ENCODE assay signal across 12 mouse cellular contexts in the genomic region with DNA sequence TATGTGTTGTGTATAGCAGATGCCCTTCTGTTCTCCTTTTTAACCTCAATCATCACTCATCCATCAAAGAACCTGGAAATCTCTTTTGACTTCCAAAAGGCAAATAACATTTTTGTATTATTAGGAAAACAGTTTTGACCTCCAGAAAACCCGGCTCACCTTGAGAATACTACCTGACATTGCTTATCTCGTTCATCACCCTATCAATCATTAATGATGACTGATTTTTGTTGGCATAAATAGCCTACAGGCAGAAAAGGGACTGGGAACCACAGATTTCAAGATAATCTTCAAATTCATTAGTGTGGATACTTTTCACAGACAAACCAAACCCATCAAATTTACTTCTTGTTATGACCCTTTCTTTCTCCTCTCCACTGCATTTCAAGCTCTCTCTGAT. TPM values are rescaled to one million over a fixed set of nuclear protein-coding genes. Genes with fewer than 3 reads are reported as not detected.
A peak's percentile ranks its signal among the peaks of the same experiment; 100 is the strongest.
DNase-seq lines count a peak whose midpoint lies in the region; ATAC-seq lines count a peak whose summit lies in the region.
"Had no signal": no experiment of that assay in that cellular context is flagged by ENCODE, and none has a peak within 500 bp of the region (broad histone marks: within the 10 kb centered on the region; RNA-seq: fewer than 3 reads in every experiment).

No protein-coding gene starts in this region.

- 85% methylated on average over 2 of the region's 2 CpGs for WGBS in hindbrain, embryonic 11.5 days
- WGBS in hindbrain, embryonic 10.5 days: 81% methylated on average over 2 of the region's 2 CpGs
- 74% methylated on average over 2 of the region's 2 CpGs for WGBS in embryonic facial prominence, embryonic 15.5 days
- WGBS in hindbrain, embryonic 16.5 days: 68% methylated on average over 2 of the region's 2 CpGs
- WGBS in midbrain, embryonic 14.5 days: 73% methylated on average over 2 of the region's 2 CpGs

- no peak overlapping the region for H3K27ac ChIP-seq in hindbrain, embryonic 11.5 days (ENCODE audit: low read depth, low read length)
- H3K27ac ChIP-seq in hindbrain, embryonic 10.5 days: no peak overlapping the region
- H3K27ac ChIP-seq in embryonic facial prominence, embryonic 15.5 days (replicated peaks): no peak overlapping the region
- no peak overlapping the region for H3K27ac ChIP-seq in hindbrain, embryonic 16.5 days (ENCODE audit: low read depth, low read length)
- no peak overlapping the region for H3K27ac ChIP-seq in midbrain, embryonic 14.5 days (replicated peaks; ENCODE audit: low read depth, low read length)
- H3K27ac ChIP-seq: limb, embryonic 12.5 days had no signal

- ATAC-seq in hindbrain, embryonic 11.5 days (ENCODE audit: low FRiP score): no peak
- ATAC-seq in embryonic facial prominence, embryonic 15.5 days (ENCODE audit: insufficient number of reproducible peaks, low FRiP score, low TSS enrichment, low read depth): no peak
- ATAC-seq in hindbrain, embryonic 16.5 days: no peak
- no peak for ATAC-seq in midbrain, embryonic 14.5 days (ENCODE audit: low FRiP score, low TSS enrichment)
- ATAC-seq in megakaryocyte-erythroid progenitor cell, adult 5-6 weeks (replicated peaks; ENCODE audit: low FRiP score, low TSS enrichment, poor library complexity, severe bottlenecking): no peak

- H3K27me3 ChIP-seq in hindbrain, embryonic 11.5 days (ENCODE audit: control insufficient read depth, insufficient read depth, low read length): no peaks in the 10 kb centered on the region
- no peaks in the 10 kb centered on the region for H3K27me3 ChIP-seq in hindbrain, embryonic 10.5 days (ENCODE audit: insufficient read depth, poor library complexity, severe bottlenecking)
- no peaks in the 10 kb centered on the region for H3K27me3 ChIP-seq in embryonic facial prominence, embryonic 15.5 days
- no peaks in the 10 kb centered on the region for H3K27me3 ChIP-seq in hindbrain, embryonic 16.5 days (replicated peaks; ENCODE audit: control insufficient read depth, insufficient read depth, low read length)
- H3K27me3 ChIP-seq in midbrain, embryonic 14.5 days (ENCODE audit: control insufficient read depth, insufficient read depth, low read length): no peaks in the 10 kb centered on the region

- H3K4me1 ChIP-seq in hindbrain, embryonic 11.5 days (replicated peaks; ENCODE audit: control insufficient read depth, insufficient read depth, low read length): no peaks in the 10 kb centered on the region
- H3K4me1 ChIP-seq in hindbrain, embryonic 10.5 days (replicated peaks): peaks cover 29% of the 10 kb centered on the region
- peaks cover 35% of the 10 kb centered on the region for H3K4me1 ChIP-seq in embryonic facial prominence, embryonic 15.5 days
- peaks cover 27% of the 10 kb centered on the region for H3K4me1 ChIP-seq in hindbrain, embryonic 16.5 days (ENCODE audit: control insufficient read depth, insufficient read depth, low read depth, low read length)
- peaks cover 31% of the 10 kb centered on the region for H3K4me1 ChIP-seq in midbrain, embryonic 14.5 days (ENCODE audit: control insufficient read depth, insufficient read depth, low read length)

- H3K9ac ChIP-seq in hindbrain, embryonic 11.5 days (ENCODE audit: low read depth, low read length): no peak overlapping the region
- no peak overlapping the region for H3K9ac ChIP-seq in embryonic facial prominence, embryonic 15.5 days
- H3K9ac ChIP-seq in hindbrain, embryonic 16.5 days (ENCODE audit: low read depth, low read length): no peak overlapping the region; the same call in 1 of the 2 replicates
- H3K9ac ChIP-seq in midbrain, embryonic 14.5 days (replicated peaks; ENCODE audit: low read length): peak overlapping the region; percentile 18; the same call in 1 of the 2 replicates
- H3K9ac ChIP-seq: limb, embryonic 12.5 days had no signal

- no peaks in the 10 kb centered on the region for H3K9me3 ChIP-seq in hindbrain, embryonic 11.5 days (ENCODE audit: control insufficient read depth, low read length)
- no peaks in the 10 kb centered on the region for H3K9me3 ChIP-seq in hindbrain, embryonic 10.5 days
- H3K9me3 ChIP-seq in embryonic facial prominence, embryonic 15.5 days (replicated peaks): no peaks in the 10 kb centered on the region
- no peaks in the 10 kb centered on the region for H3K9me3 ChIP-seq in hindbrain, embryonic 16.5 days (ENCODE audit: control insufficient read depth, low read length)
- no peaks in the 10 kb centered on the region for H3K9me3 ChIP-seq in midbrain, embryonic 14.5 days (ENCODE audit: control insufficient read depth, low read length)
- H3K9me3 ChIP-seq: limb, embryonic 12.5 days had no signal

- H3K4me3 ChIP-seq in hindbrain, embryonic 11.5 days (ENCODE audit: low read depth, low read length): no peak overlapping the region
- H3K4me3 ChIP-seq in hindbrain, embryonic 10.5 days: no peak overlapping the region; the same call in 1 of the 2 replicates
- H3K4me3 ChIP-seq in embryonic facial prominence, embryonic 15.5 days (replicated peaks): 0 out of 2 replicates have a peak overlapping the region, but pooled peaks have one; percentile 11
- H3K4me3 ChIP-seq in hindbrain, embryonic 16.5 days (ENCODE audit: low read length): peak overlapping the region; percentile 18
- peak overlapping the region; percentile 21 for H3K4me3 ChIP-seq in midbrain, embryonic 14.5 days (replicated peaks; ENCODE audit: low read depth, low read length)
- H3K4me3 ChIP-seq: limb, embryonic 12.5 days had no signal

- DNase-seq in hindbrain, embryonic 11.5 days (ENCODE audit: low spot score): no peak
- DNase-seq in hindbrain, embryonic 10.5 days (ENCODE audit: low spot score): no peak
- DNase-seq in midbrain, embryonic 14.5 days: no peak
- no peak for DNase-seq in urinary bladder, postnatal 14 days (ENCODE audit: low spot score)
- DNase-seq in thymus, postnatal 10 days (ENCODE audit: low spot score in 2 of 2): no peak
- DNase-seq: heart, postnatal 10 days; right cerebral cortex, postnatal 14 days; thymus, adult 2 months had no signal

- H3K4me2 ChIP-seq in hindbrain, embryonic 11.5 days (replicated peaks; ENCODE audit: low read depth, low read length): peak overlapping the region; percentile 8; the same call in 1 of the 2 replicates
- peak overlapping the region; percentile 21 for H3K4me2 ChIP-seq in embryonic facial prominence, embryonic 15.5 days (replicated peaks)
- peak overlapping the region; percentile 65 for H3K4me2 ChIP-seq in hindbrain, embryonic 16.5 days (ENCODE audit: low read length)
- H3K4me2 ChIP-seq in midbrain, embryonic 14.5 days (ENCODE audit: low read length): peak overlapping the region; percentile 57
- H3K4me2 ChIP-seq: limb, embryonic 12.5 days had no signal

- H3K36me3 ChIP-seq in hindbrain, embryonic 11.5 days (ENCODE audit: control insufficient read depth, insufficient read depth, low read length): no peaks in the 10 kb centered on the region
- no peaks in the 10 kb centered on the region for H3K36me3 ChIP-seq in hindbrain, embryonic 10.5 days
- H3K36me3 ChIP-seq in embryonic facial prominence, embryonic 15.5 days: no peaks in the 10 kb centered on the region
- no peaks in the 10 kb centered on the region for H3K36me3 ChIP-seq in hindbrain, embryonic 16.5 days (ENCODE audit: control insufficient read depth, insufficient read depth, low read length)
- H3K36me3 ChIP-seq in midbrain, embryonic 14.5 days (ENCODE audit: control insufficient read depth, insufficient read depth, low read length): 0 out of 2 replicates have a peak, but pooled peaks cover 3% of the 10 kb centered on the region
- H3K36me3 ChIP-seq: limb, embryonic 12.5 days had no signal

RNA-seq across cellular contexts. Expression of gene Gm10642, which starts 2.2 kb away (rescaled TPM):
- 0.39 and 0.62 TPM in 2 replicates for polyA plus RNA-seq in hindbrain, embryonic 11.5 days (2014; fragmentation: Nextera tagmentation; extraction: Ambion mirVana)
- 0.24 and 0.52 TPM in 2 replicates for polyA plus RNA-seq in hindbrain, embryonic 10.5 days (2016; fragmentation: Nextera tagmentation; extraction: Ambion mirVana)
- 0.34 and 1.1 TPM in 2 replicates for polyA plus RNA-seq in embryonic facial prominence, embryonic 15.5 days (2015; fragmentation: Nextera tagmentation; extraction: Ambion mirVana)
- 0.14 and 0.21 TPM in 2 replicates for polyA plus RNA-seq in hindbrain, embryonic 16.5 days (2015; fragmentation: Nextera tagmentation; extraction: Ambion mirVana)
- polyA plus RNA-seq in midbrain, embryonic 14.5 days (2014; fragmentation: Nextera tagmentation; extraction: Ambion mirVana): 0.41 and 0.77 TPM in 2 replicates
- 0.59 TPM in 1 of 2 replicates, not detected in the other for total RNA-seq in megakaryocyte-erythroid progenitor cell, adult 5-6 weeks (2014; fragmentation: Nextera tagmentation)
- total RNA-seq in megakaryocyte-erythroid progenitor cell, adult 5-6 weeks (2017): 0.89 TPM in 1 of 2 replicates, not detected in the other

RNA-seq across cellular contexts. Expression of gene Mindy2, which starts 3.1 kb away (rescaled TPM):
- 11.1 and 14.2 TPM in 2 replicates for polyA plus RNA-seq in hindbrain, embryonic 11.5 days (2014; fragmentation: Nextera tagmentation; extraction: Ambion mirVana)
- 5.2 and 8.2 TPM in 2 replicates for polyA plus RNA-seq in hindbrain, embryonic 10.5 days (2016; fragmentation: Nextera tagmentation; extraction: Ambion mirVana)
- 18.1 and 18.2 TPM in 2 replicates for polyA plus RNA-seq in embryonic facial prominence, embryonic 15.5 days (2015; fragmentation: Nextera tagmentation; extraction: Ambion mirVana)
- polyA plus RNA-seq in hindbrain, embryonic 16.5 days (2015; fragmentation: Nextera tagmentation; extraction: Ambion mirVana): 20.1 and 22.2 TPM in 2 replicates
- polyA plus RNA-seq in midbrain, embryonic 14.5 days (2014; fragmentation: Nextera tagmentation; extraction: Ambion mirVana): 23.0 and 25.6 TPM in 2 replicates
- 13.0 and 13.6 TPM in 2 replicates for total RNA-seq in megakaryocyte-erythroid progenitor cell, adult 5-6 weeks (2014; fragmentation: Nextera tagmentation)
- 14.2 and 16.0 TPM in 2 replicates for total RNA-seq in megakaryocyte-erythroid progenitor cell, adult 5-6 weeks (2017)

RNA-seq across cellular contexts. Expression of gene Adam10, which starts 24.9 kb away (rescaled TPM):
- 64.9 and 65.5 TPM in 2 replicates for polyA plus RNA-seq in hindbrain, embryonic 11.5 days (2014; fragmentation: Nextera tagmentation; extraction: Ambion mirVana)
- 52.2 and 62.8 TPM in 2 replicates for polyA plus RNA-seq in hindbrain, embryonic 10.5 days (2016; fragmentation: Nextera tagmentation; extraction: Ambion mirVana)
- 60.6 and 61.8 TPM in 2 replicates for polyA plus RNA-seq in embryonic facial prominence, embryonic 15.5 days (2015; fragmentation: Nextera tagmentation; extraction: Ambion mirVana)
- polyA plus RNA-seq in hindbrain, embryonic 16.5 days (2015; fragmentation: Nextera tagmentation; extraction: Ambion mirVana): 46.7 and 53.7 TPM in 2 replicates
- 42.0 and 59.1 TPM in 2 replicates for polyA plus RNA-seq in midbrain, embryonic 14.5 days (2014; fragmentation: Nextera tagmentation; extraction: Ambion mirVana)
- total RNA-seq in megakaryocyte-erythroid progenitor cell, adult 5-6 weeks (2014; fragmentation: Nextera tagmentation): 88.3 and 96.4 TPM in 2 replicates
- total RNA-seq in megakaryocyte-erythroid progenitor cell, adult 5-6 weeks (2017): 56.0 and 79.3 TPM in 2 replicates

Comparison
In these comparisons a context has a peak if more than half of its experiments do, and no peak if none do; other contexts are left out.
1. H3K4me3 ChIP-seq: peak in embryonic facial prominence, embryonic 15.5 days (single experiment), hindbrain, embryonic 16.5 days (single experiment) and midbrain, embryonic 14.5 days (single experiment); none in hindbrain, embryonic 11.5 days (single experiment) and hindbrain, embryonic 10.5 days (single experiment).
2. H3K4me2 ChIP-seq: peak in every context shown above with its lines; median percentile 65 in hindbrain, embryonic 16.5 days; 57 in midbrain, embryonic 14.5 days; 21 in embryonic facial prominence, embryonic 15.5 days; 8 in hindbrain, embryonic 11.5 days.